Mouse (Mus musculus) heart, embryonic 14.5 days (tissue): ENCODE results near the gene Usp43. TPM values are rescaled to one million over a fixed set of nuclear protein-coding genes. Genes with fewer than 3 reads are reported as not detected.

Experiments
- ATAC-seq: fragments of 200-750 bp; cut with Nextera tagmentation; 2 replicates; pipeline ENCODE4 v1.8.0; 2017; ENCODE audit warnings: low read depth, moderate TSS enrichment; ENCODE audit not compliant: insufficient number of reproducible peaks, insufficient read depth, low FRiP score
- H3K27ac ChIP-seq, 2 experiments: fragments of 200-500 bp in 1 of 2; fragments of 300-500 bp in 1 of 2; sonication (generic) in 1 of 2; replicated peaks in 1 of 2; 2 replicates each; pipeline ENCODE4 v1.5.1; 2012 to 2014; ENCODE audit warnings: low read depth in 2 of 2, low read length in 2 of 2, control low read depth in 1 of 2, mild to moderate bottlenecking in 1 of 2, mixed read lengths in 1 of 2; ENCODE audit not compliant: control insufficient read depth in 1 of 2, insufficient read depth in 1 of 2
- H3K27me3 ChIP-seq: fragments of 300-500 bp; sonication (generic); 2 replicates; pipeline ENCODE4 v1.6.1; 2014; ENCODE audit warnings: mild to moderate bottlenecking, low read length, control low read depth; ENCODE audit not compliant: control insufficient read depth, insufficient read depth
- H3K36me3 ChIP-seq: fragments of 300-500 bp; sonication (generic); 2 replicates; pipeline ENCODE4 v1.6.1; 2014; ENCODE audit warnings: mild to moderate bottlenecking, control low read depth, low read length, mixed read lengths; ENCODE audit not compliant: control insufficient read depth, insufficient read depth
- H3K4me1 ChIP-seq, 2 experiments: fragments of 200-500 bp in 1 of 2; fragments of 300-500 bp in 1 of 2; sonication (generic) in 1 of 2; 2 replicates each; pipeline ENCODE4 v1.6.1; 2012 to 2014; ENCODE audit warnings: low read length in 2 of 2, control low read depth in 1 of 2, mixed read lengths in 1 of 2; ENCODE audit not compliant: control insufficient read depth in 2 of 2, insufficient read depth in 2 of 2
- H3K4me2 ChIP-seq: fragments of 300-500 bp; sonication (generic); 2 replicates; pipeline ENCODE4 v1.6.1; 2014; ENCODE audit warnings: mild to moderate bottlenecking, low read length
- H3K4me3 ChIP-seq, 2 experiments: fragments of 200-500 bp in 1 of 2; fragments of 300-500 bp in 1 of 2; sonication (generic) in 1 of 2; 2 replicates each; pipeline ENCODE4 v1.5.1; 2012 to 2014; ENCODE audit warnings: low read length in 2 of 2, mild to moderate bottlenecking in 2 of 2, control low read depth in 1 of 2, low read depth in 1 of 2, moderate library complexity in 1 of 2; ENCODE audit not compliant: control insufficient read depth in 1 of 2, insufficient read depth in 1 of 2
- H3K9ac ChIP-seq: fragments of 300-500 bp; sonication (generic); 2 replicates; pipeline ENCODE4 v1.6.1; 2014; ENCODE audit warnings: mild to moderate bottlenecking, low read length
- H3K9me3 ChIP-seq: fragments of 300-500 bp; sonication (generic); 2 replicates; pipeline ENCODE4 v1.6.1; 2016; ENCODE audit warnings: low read length, control low read depth; ENCODE audit not compliant: control insufficient read depth
- WGBS: fragments of 180-500 bp; shearing (Covaris S2); extraction: QIAGEN DNeasy Blood & Tissue Kit; methylation state at CpG from one replicate; pipeline ENCODE4 v1.1.7; 2014; 5-methylcytosine and 5-hydroxymethylcytosine counted together
- polyA plus RNA-seq: library from polyadenylated mRNA; unstranded; fragments of >200 nt; fragmentation: Nextera tagmentation; extraction: Ambion mirVana; gene quantifications from 2 replicates; pipeline ENCODE4 v1.2.1, GENCODE M21; 2014

Gene Usp43
- polyA plus RNA-seq, 1 experiment from 2014 or later, result 1.2 TPM

DNA sequence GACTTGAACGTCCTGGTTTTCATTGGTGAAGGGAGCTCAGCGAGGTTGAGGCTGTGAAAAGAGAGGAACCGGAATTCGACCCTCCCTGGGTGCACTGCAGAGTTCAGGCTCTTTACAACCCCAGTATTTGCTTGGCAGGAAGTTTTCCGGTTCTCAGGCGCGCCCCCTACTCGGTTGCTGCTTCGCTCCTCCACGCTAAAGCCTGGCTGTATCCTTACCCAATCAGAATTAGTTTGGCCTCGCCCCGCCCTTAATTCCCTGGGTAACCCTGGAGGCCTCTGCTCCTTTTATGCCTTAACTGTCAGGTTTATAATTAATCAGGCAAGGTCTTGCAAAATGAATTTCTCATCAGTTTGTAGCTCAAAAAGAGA, 787 bp upstream of the Usp43 start:
- Histone ChIP-seq H3K27ac (peak overlapping the region; percentile 26 to 43; a peak in 1 of 4 replicates), H3K9me3 (no peaks in the 10 kb centered on the region), H3K4me2 (peak overlapping the region; percentile 100), H3K4me3 (peak overlapping the region; percentile 50 to 88), H3K4me1 (peaks cover 0 to 4% of the 10 kb centered on the region in 2 experiments; a peak in 1 of 4 replicates), H3K9ac (peak overlapping the region; percentile 82), H3K27me3 (peaks cover 14% of the 10 kb centered on the region), H3K36me3 (no peaks in the 10 kb centered on the region)
- no peak; the same call in 1 of the 2 replicates for ATAC-seq
- under 1% methylated on average over 12 of the region's 12 CpGs for WGBS

DNA sequence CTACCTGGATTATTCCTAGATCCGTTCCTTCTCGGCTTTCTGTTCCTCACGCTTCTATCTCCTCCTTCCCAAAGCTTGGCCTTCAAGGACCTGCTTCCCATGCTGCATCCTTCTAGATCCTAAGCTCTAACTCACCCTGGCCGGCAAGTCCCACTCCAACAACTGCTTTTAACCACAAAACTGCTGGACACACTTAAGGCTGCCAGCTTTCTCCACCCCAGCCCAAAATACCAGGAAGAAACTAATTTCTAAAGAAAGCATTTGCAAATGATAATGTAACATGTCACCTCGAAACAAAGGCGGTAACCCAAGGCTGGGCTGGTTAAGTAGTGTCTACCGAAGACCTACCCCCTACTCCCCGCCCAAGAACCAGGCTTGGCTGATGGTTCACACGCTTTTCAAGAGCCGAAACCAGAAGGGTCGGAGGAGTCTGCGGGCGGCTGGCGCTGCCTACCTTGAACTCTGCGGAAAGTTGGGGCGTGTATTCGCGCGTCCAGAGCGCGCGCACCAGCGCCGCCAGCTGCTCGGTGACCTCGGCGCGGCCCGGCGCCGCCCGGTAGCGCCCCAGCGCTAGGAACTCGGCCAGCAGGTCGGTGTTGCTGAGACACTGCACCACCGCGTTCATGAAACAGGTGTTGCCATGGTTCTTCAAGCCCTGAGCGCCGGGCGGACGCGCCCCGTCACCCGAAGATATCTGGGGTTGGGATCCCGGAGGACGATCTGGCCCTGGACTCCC, 694 bp downstream of the Usp43 start:
- H3K4me2 ChIP-seq, result peak overlapping the region; percentile 100
- H3K9me3 ChIP-seq, result no peaks in the 10 kb centered on the region
- WGBS, result 4% methylated on average over 47 of the region's 47 CpGs
- H3K4me3 ChIP-seq, result peak overlapping the region; percentile 50 to 88
- H3K36me3 ChIP-seq, result no peaks in the 10 kb centered on the region
- peaks cover 14% of the 10 kb centered on the region for H3K27me3 ChIP-seq
- H3K4me1 ChIP-seq, result peaks cover 0 to 4% of the 10 kb centered on the region in 2 experiments; a peak in 1 of 4 replicates
- peak; percentile 60 for ATAC-seq
- 0 out of 4 replicates have a peak overlapping the region, but pooled peaks of 1 of the 2 experiments have one; percentile 19 for H3K27ac ChIP-seq
- peak overlapping the region; percentile 82 for H3K9ac ChIP-seq

DNA sequence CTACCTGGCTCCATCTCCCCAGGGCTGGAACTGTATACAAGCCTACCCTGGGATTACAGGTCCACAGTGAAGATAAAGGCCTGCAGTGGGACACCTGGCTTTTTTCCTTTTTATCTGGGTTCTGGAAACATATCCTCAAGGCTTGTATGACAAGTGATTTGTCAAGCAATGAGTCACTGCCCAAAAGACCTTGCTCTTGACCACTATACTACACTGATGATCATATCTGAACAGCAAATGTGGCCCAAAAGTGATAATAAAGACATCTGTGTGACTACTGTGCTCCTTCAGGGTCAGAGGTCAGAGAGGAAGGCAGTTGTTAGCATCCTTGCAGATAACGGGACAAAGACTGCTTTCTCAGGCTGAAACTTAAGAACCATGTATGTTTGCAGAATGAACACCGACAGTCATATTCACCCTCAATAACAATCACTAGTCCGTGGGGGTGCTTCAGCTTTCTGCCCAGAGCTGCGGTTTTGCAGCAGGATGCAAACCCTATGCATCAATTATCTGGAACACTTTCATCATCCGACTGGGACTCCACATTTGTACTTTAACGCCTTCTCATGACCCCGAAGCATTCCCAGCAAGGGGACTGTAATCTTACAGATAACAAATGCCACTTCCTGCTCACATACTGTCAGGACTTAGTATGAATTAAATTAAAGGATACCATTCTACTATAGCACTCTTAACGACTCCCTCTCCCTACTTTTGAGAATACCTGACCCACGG, 1.6 kb downstream of the Usp43 start:
- 41% methylated on average over 9 of the region's 9 CpGs for WGBS
- ATAC-seq, result no peak
- peak overlapping the region in 1 of 2 experiments; percentile 88; a peak in 1 of 4 replicates for H3K4me3 ChIP-seq
- H3K9ac ChIP-seq, result no peak overlapping the region
- no peak overlapping the region for H3K27ac ChIP-seq
- H3K4me2 ChIP-seq, result peak overlapping the region; percentile 100
- no peaks in the 10 kb centered on the region for H3K36me3 ChIP-seq
- H3K4me1 ChIP-seq, result peaks cover 0 to 4% of the 10 kb centered on the region in 2 experiments; a peak in 1 of 4 replicates
- H3K27me3 ChIP-seq, result peaks cover 14% of the 10 kb centered on the region
- no peaks in the 10 kb centered on the region for H3K9me3 ChIP-seq

DNA sequence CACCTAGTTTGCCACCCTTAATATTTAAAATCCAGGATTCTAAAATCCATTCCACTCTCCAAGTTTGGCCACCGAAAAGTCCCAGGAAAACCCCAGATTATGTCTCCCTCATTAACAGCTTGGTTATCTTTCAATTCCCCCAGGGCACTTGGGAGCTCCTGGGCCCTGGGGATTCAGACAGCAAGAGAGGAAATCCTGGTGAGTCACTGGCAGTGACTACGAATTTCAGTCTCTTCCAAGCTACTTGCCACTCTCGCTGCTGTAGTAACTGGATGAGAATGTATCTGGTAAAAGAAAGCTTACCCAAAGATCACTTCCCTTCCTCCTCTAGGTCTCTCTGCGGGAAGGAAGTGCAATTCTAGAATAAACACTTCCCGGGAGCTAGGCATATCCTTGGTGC, 2.4 kb downstream of the Usp43 start:
- Histone ChIP-seq H3K4me3 (no peak overlapping the region), H3K36me3 (no peaks in the 10 kb centered on the region), H3K4me1 (peaks cover 0 to 4% of the 10 kb centered on the region in 2 experiments; a peak in 1 of 4 replicates), H3K27me3 (peaks cover 14% of the 10 kb centered on the region), H3K9ac (no peak overlapping the region), H3K27ac (0 out of 4 replicates have a peak overlapping the region, but pooled peaks of 1 of the 2 experiments have one; percentile 28), H3K4me2 (no peak overlapping the region), H3K9me3 (no peaks in the 10 kb centered on the region)
- 59% methylated on average over 5 of the region's 5 CpGs for WGBS
- no peak for ATAC-seq

DNA sequence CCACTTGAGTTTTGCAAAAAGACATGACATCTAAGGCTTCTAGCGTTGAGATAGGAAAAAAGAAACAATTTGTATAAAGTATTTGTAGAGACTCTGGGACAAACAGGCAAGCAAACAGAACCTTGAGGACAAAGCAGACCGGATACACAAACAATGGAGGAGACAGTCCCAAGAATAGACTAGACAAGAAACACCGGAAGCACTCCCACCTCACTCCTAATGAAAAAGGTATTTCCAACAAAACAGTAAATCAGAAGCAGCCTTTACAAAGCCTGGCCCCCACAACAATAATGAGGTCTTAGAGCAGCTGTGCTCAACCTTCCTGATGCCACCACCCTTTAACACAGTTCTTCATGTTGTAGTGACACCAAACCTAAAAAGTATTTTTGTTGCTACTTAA, 4.8 kb downstream of the Usp43 start:
- Histone ChIP-seq H3K4me2 (no peak overlapping the region), H3K36me3 (no peaks in the 10 kb centered on the region), H3K27me3 (peaks cover 14% of the 10 kb centered on the region), H3K4me3 (no peak overlapping the region), H3K9me3 (no peaks in the 10 kb centered on the region), H3K9ac (no peak overlapping the region), H3K27ac (no peak overlapping the region), H3K4me1 (peaks cover 4 to 11% of the 10 kb centered on the region in 2 experiments; a peak in 2 of 4 replicates)
- 70% methylated on average over 3 of the region's 3 CpGs for WGBS
- ATAC-seq, result no peak

DNA sequence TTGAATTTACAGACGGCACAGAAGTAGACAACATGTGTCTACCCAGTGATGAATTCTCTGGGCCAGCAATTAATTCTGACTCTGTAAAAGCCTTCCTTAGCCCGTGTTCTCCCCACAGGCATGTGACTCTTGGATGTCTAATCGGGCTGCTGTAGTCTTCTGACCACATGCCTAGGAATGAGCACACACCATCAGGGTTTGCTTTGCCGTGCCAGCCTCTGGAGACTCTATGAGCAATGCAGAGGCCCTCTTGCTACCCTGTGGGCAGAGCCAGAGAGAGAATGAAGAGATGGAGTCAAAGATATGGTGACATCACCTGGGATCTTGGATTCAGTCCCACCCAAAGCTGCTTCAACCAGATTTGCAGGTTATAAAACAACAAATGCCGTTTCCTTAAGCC, 10.9 kb downstream of the Usp43 start:
- Histone ChIP-seq H3K9me3 (no peaks in the 10 kb centered on the region), H3K27ac (no peak overlapping the region), H3K9ac (no peak overlapping the region), H3K4me1 (peaks cover 4 to 7% of the 10 kb centered on the region in 2 experiments; a peak in 2 of 4 replicates), H3K36me3 (no peaks in the 10 kb centered on the region), H3K4me2 (no peak overlapping the region), H3K27me3 (no peaks in the 10 kb centered on the region), H3K4me3 (no peak overlapping the region)
- 88% methylated on average over 5 of the region's 5 CpGs for WGBS
- ATAC-seq, result no peak

DNA sequence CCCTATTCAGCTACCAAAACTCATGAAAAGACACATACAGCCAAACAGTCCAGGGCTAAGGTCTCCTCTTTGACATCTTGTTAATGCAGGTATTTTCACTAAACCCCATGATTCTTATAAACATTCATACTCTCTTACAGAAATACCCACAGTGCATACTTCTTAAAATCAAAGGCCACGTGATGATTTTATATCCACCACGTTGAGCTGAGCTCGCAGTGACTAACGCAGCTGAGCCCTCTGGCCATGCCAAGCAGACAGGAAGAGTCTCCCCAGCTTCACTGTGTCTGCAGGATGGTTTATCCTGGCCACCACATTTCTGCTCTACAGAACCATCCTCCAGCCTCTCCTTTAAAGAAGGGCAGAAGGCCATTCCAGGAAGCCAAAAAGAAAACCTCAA, 18.2 kb downstream of the Usp43 start:
- H3K27ac ChIP-seq, result no peak overlapping the region
- H3K9ac ChIP-seq, result no peak overlapping the region
- no peak overlapping the region for H3K4me3 ChIP-seq
- H3K36me3 ChIP-seq, result no peaks in the 10 kb centered on the region
- no peaks in the 10 kb centered on the region for H3K27me3 ChIP-seq
- H3K4me1 ChIP-seq, result no peaks in the 10 kb centered on the region
- no peak for ATAC-seq
- no peak overlapping the region for H3K4me2 ChIP-seq
- 90% methylated on average over 4 of the region's 4 CpGs for WGBS
- H3K9me3 ChIP-seq, result no peaks in the 10 kb centered on the region
